Mouse (Mus musculus): ENCODE data around the gene Taok3. TPM values are rescaled to one million over a fixed set of nuclear protein-coding genes. Genes with fewer than 3 reads are reported as not detected.
"Not testable (repeated sequence)": the region's sequence is repeated elsewhere in the genome, so short reads cannot be mapped to it uniquely, and the experiment has no call there.

Taok3 gene
- total RNA-seq, 2 experiments from 2014 or later = 67.6 to 68.7 TPM

DNA sequence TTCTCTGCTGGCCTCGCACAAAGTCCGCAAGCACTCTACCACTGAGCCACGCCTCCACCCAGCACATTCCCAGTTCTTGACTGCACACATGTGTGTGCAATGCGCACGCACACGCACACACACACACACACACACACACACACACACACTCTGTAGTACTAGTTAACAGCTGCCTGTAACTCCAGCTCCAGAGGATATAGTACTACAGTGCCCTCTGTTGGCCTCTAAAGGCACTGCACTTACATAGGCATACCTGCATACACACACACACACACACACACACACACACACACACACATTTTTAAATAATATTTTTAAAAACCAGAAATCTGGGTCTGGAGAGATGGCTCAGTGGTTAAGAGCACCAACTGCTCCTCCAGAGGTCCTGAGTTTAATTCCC is 157.9 kb downstream of the Taok3 start:
- no peak for DNase-seq (ENCODE audit: extremely low spot score in 1 of 2, low spot score in 2 of 2)
- intact Hi-C loops (cut with DNase I) = no loop called here

DNA sequence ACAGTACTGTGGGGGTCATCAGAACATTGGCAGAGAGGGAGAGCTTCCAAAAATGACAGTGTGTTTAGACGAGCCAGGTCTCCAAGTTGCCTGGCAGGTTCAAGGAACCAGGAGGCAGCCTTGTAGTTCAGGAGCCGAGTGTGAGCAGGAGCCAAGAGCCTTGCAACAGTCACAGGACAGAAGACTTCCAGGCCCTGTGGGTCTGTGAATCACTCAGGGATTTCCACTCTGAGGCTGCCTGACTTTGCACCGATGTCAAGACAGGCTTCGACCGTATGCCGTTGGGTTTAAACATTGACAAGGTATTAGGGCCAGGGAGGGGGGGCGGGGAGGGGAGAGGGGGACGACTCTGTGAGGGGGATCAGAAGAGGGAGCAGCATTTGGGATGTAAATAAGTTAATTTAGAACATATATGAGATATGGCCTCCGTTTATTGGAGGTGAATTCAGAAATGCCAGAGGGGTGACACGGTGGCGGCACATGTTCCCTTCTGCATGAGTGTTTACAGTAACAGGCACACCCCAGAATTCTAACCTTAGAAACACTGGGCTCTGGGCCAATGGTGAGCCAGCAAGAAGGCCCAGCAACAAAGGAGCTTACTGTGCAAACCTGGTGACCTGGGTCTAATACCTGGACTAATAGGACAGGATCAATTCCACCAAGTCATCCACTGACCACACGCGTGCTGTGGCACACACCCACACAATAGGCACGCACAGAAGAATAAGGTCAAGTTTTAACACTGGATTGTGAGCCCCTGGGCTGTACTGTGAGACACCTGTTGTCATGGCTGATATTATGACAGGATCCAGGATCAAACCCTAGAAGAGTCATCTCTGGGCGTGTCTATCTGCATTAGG is 159.1 kb downstream of the Taok3 start:
- intact Hi-C loops (cut with DNase I) = no loop called here

DNA sequence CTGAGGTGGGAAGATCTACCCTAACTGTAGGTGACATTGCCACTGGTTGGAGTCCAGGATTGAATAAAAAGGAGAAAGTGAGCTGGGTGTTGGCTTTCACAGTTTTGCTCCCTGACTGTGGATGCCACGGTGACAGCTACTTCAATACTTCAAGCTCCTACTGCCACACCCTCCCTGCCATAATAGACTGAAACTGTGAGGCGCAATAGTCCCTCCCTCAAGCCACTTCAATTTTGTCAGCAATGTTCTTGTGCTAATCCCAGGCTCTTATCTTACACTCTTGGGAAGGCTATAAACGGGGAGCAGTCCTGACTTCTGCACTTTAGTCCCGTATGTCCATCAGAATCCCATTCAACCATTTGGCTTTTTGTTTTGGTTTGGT is 159.7 kb downstream of the Taok3 start:
- intact Hi-C loops (cut with DNase I) = no loop called here
- no peak for DNase-seq (ENCODE audit: extremely low spot score in 1 of 2, low spot score in 2 of 2)

More for the DNA sequence above, 159.1 kb downstream of the Taok3 start:
- DNase-seq (ENCODE audit: extremely low spot score in 1 of 2, low spot score in 2 of 2) = no peak

DNA sequence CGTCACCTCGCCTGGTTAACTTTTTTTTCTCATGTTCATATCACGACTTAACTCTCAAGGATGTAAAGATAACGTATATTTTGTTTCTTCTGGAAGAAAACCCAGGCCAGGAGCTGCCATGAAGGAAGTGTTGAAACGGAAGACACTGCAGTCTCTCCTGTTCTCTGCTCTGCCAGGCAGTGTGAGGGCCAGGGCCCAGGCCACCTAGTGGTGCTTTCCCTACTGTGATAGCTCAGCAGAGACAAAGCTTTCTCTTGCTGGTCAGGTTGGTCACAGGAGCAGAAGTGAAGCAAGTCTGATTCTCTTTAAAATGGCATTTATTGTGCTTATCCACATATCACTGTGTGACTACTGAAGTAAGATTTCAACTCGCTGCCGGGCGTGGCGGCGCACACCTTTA is 161.6 kb downstream of the Taok3 start:
- intact Hi-C loops (cut with DNase I) = no loop called here
- no peak for DNase-seq (ENCODE audit: extremely low spot score in 1 of 2, low spot score in 2 of 2)

DNA sequence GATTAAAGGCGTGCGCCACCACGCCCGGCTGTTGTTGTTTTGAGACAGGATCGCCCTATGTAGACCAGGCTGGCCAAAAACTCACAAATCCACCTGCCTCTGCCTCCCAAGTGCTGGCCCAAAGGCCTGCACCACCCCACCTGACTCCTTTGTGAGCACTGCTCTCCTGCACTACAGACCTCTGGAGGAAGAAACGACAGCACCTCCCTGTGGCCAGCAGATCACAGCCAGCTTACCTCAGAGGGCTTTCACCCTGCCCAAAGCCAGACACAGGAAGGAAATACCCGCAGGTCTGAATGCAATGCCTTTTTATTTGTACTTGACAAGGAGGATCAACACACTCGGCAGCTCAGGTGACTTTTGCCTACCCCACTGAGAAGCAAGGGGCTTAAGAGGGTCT is 162.4 kb downstream of the Taok3 start:
- DNase-seq (ENCODE audit: extremely low spot score in 1 of 2, low spot score in 2 of 2) = no peak
- intact Hi-C loops (cut with DNase I) = no loop called here

DNA sequence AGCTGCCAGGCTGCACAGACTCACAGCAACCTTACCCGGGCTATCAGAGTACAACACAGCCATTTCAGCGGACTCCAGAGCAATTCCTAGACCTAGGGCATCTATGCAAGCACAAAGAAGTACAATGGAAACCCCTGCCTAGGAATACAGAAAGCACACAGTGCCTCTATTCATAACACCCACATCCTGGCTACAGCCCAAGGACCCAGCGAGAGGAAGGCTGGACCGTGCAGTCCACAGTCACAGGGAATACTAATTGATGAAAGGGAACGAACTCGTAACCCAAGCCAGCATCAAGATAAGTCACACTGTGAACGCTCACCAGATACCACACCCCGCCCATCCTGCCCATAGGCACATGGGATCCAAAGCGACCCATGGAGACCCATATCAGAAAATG is 164.1 kb downstream of the Taok3 start:
- no peak for DNase-seq (ENCODE audit: extremely low spot score in 1 of 2, low spot score in 2 of 2)

DNA sequence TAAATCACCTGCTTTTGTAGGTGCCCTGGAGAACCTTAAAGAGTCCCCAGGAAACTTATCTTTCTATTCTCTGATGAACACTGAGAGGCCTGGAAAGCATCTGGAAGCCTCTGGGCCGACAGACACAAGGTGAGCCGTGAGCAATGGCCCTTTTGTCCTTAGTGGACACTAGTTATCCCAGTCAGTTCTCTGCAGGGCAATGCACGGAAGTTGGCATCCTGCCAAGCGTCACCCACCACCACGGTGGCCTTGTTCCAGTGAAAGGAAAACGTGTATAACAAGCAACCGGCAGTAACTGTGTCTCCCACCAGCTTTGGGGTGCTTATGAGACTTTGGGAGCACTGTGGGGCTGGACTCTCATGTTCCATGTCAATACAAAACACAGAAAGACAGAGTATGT is 164.8 kb downstream of the Taok3 start:
- DNase-seq (ENCODE audit: extremely low spot score in 1 of 2, low spot score in 2 of 2) = no peak
- intact Hi-C loops (cut with DNase I) = no loop called here

More for the DNA sequence above, 164.1 kb downstream of the Taok3 start:
- intact Hi-C loops (cut with DNase I) = no loop called here

DNA sequence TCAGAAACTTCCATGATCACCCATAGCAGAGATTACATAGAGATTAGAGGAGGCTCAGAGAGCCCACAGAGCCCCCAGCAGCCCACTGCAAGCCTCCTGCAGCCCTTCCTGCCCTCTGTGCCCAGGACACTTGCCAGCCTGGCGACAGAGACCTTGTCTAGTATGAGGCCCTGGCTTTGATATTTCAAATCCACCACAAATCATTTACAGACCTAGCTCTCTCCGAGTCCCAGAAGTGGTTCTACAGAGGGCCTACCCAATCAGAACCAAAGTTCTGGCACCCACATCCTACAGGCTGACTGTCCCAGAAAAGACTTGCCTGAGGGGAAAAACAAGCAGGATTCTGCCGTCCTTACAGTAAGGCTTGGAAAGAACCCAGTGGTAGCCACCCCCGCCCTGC is 165.3 kb downstream of the Taok3 start:
- DNase-seq (ENCODE audit: extremely low spot score in 1 of 2, low spot score in 2 of 2) = no peak
- intact Hi-C loops (cut with DNase I) = no loop called here

DNA sequence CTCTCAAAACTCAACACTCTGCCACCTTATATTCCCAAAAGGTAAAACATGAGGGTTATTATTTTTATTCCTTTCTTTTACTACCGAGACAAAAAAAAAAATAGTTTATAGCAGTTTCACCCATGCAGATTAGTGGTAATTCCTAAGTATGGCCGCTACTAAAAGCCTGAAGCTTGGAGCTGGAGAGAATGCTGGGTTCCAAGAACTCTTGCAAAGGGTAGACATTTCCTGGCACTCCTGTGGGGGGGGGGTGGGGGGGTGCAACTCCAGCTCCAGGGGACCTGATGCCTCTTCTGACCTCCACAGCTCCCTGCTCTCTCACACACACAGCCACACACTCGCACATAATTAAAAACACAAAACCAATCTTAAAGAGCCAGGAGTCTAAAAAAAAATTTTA is 166.4 kb downstream of the Taok3 start:
- no peak for DNase-seq (ENCODE audit: extremely low spot score in 1 of 2, low spot score in 2 of 2)
- intact Hi-C loops (cut with DNase I) = no loop called here

DNA sequence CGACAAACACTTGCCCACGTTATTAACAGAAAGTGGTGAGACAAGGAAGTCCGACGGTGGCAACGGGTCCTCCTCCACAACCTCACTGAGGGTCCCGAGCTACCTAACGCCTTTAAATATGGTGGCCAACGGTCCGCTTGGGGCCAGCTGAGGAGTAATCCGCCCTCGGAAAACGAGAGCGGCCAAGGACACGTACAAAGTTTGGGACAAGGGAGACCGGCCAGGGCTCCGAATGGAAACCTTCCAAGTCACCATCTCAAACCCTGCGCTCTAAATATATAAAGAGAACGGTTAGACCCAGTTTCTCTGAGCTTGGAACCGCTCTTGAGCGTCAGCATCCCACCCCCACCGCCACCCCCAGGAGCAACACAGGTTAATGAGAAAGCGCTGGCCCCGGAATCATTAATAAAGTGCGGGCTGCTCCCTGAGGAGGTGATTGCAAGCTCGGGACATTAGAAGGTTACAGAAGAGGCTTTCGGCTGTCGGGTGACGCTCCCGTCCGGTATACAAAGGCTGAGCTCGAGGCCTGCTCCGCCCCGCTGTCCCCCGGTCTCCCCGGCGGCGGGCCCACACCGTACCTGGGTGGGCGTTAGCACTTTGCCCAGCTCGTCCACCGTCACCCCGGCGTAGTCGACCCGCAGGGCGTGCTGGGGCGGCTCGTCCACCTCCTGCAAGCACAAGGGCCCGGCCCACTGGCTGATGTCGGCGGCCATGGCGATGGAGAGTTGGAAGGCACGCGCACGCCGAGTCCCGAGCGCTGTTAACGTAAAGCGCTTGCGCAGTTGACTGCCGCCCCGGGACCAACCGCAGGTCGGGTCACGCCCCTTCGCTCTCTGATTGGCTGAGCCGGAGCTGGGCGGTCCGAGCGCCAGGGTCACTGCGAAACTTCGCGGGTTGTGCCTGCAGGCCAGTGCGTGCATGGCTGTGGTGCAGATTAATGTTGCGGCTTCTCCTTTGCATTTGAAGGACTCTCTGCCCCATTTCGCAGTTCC is 167.2 kb downstream of the Taok3 start, which contains the start of gene Pebp1:
Gene Pebp1 (minus strand): TSS at position 795 of the 992 bp plus-strand sequence.
- intact Hi-C loops (cut with DNase I) = no loop called here
- peak; percentile 93 to 98 for DNase-seq (ENCODE audit: extremely low spot score in 1 of 2, low spot score in 2 of 2)

DNA sequence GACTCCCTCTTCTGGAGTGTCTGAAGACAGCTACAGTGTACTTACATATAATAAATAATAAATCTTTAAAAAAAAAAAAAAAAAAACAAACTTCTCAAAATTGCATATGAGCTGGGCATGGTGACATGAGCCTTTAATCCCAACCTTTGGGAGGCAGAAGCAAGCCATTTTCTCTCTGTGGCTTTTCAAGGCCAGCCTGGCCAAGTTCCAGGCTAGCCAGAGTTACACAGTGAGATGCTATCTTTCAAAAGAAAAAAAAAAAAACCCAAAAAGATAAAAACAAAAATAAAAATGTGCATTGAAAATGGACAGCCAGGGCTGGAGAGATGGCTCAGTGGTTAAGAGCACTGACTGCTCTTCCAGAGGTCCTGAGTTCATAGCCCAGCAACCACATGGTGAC is 169.7 kb downstream of the Taok3 start:
- no peak for DNase-seq (ENCODE audit: extremely low spot score in 1 of 2, low spot score in 2 of 2)

DNA sequence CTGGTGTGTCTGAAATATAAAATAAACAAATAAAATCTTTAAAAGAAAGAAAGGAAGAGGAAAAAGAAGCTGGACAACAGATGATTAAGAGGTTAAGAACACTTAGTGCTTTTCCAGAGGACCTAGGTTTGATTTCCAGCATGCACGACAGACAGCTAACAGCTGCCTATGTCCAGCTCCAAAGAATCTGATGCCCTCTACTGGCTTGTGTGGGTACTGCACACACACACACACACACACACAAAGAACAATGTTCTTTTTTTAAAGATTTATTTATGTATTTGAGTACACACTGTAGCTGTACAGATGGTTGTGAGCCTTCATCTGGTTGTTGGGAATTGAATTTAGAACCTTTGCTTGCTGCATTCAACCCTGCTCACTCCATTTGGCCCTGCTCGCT is 170.2 kb downstream of the Taok3 start:
- DNase-seq (ENCODE audit: extremely low spot score in 1 of 2, low spot score in 2 of 2) = no peak
- intact Hi-C loops (cut with DNase I) = no loop called here

More for the DNA sequence above, 169.7 kb downstream of the Taok3 start:
- intact Hi-C loops (cut with DNase I) = no loop called here

DNA sequence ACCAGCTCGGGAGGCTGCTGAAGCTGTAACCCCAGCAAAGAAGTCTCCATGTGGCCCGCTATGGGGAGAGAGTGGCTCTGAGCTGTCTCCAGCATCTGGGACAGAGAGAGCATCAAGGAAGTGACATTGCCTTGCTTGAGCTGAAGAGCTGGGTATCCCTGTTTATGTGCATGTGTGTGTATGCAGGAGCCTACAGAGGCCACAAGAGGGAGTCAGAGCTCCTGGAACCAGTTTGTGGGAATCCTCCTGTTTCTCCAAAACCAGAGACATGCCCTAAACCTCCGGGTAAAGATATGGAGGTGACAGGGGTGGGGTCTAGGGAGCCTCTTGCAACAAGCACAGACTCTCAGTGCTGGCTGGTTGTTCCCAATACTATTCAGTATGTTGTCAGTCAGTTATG is 171.4 kb downstream of the Taok3 start:
- DNase-seq (ENCODE audit: extremely low spot score in 1 of 2, low spot score in 2 of 2) = no peak
- intact Hi-C loops (cut with DNase I) = no loop called here

DNA sequence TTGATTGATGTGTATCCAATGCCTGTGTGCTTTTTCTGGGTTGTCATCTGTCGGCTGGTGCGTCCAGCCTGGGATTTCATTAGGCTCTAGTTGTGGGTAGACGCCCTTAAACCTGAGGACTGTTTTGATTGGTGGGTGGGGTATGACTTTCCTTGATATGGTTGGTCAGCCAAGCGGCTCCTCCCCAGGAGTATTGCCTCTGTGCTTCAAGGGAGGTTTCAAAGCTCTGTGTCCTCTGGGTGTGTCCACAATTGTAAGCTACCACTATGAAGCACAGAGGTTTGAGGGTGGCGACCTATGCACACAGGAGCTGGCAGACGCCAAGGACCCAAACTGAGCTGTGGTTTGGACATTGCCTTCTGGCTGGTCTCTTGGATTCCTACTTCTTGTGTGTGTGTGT is 172.6 kb downstream of the Taok3 start:
- intact Hi-C loops (cut with DNase I) = no loop called here
- DNase-seq (ENCODE audit: extremely low spot score in 1 of 2, low spot score in 2 of 2) = no peak

DNA sequence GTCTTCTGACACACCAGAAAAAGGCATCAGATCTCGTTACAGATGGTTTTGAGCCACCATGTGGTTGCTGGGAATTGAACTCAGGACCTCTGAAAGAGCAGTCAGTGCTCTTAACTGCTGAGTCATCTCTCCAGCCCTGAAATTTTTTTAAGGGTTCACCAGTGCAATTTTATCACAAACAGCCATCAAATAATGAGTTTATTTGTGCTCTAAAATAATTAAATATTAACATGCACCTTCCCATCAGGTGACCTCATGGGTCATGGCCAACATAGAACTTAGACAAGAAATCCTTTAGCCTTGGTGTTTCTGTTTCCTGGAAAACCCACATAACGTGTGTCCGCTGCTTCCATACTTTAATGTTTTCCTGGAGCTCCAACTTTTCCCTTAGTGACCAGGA is 173.8 kb downstream of the Taok3 start:
- intact Hi-C loops (cut with DNase I); DNase-seq (ENCODE audit: extremely low spot score in 1 of 2, low spot score in 2 of 2): not testable (repeated sequence)

DNA sequence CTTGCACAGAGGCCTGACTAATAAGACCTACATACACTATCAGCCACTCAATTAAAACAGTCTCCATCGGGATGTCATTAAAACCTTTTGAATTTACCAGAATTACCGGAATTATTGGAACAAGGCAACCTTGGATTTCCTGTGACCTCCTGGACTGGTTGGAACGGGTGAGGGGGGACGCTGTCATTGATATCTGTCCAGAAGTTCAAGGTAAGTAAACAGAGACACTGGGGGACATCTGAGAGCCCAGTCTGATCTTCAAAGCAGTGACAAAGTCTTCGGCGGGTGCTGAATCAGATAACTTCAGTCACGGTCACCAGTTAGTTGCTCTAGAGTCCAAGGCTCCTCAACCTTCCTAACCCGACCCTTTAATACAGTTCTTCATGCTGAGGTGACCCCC is 175.1 kb downstream of the Taok3 start:
- intact Hi-C loops (cut with DNase I) = no loop called here
- DNase-seq (ENCODE audit: extremely low spot score in 1 of 2, low spot score in 2 of 2) = no peak

DNA sequence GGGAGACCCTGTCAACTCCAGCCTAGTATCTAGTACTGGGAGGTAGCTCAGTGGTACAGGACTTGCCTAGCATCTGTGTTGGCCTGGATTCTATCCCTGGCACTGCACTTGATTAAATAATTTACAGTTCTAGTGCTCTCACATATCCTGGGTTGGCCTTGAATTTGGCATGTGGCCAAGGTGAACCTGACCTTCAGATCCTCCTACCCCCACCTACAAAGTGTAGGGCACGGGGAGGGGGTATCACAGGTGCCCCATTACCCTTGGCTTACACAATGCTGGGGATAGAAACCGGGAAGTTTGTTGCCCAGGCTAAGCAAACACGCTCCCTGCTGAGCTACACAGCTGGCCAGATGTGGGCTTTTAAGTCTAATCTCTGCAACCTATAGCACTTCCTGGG is 183.0 kb downstream of the Taok3 start:
- intact Hi-C loops (cut with DNase I) = loop anchor here (10.0 kb wide), 1 partner anchor 192 kb away; no protein-coding TSS in a partner anchor
- DNase-seq (ENCODE audit: extremely low spot score in 1 of 2, low spot score in 2 of 2) = no peak

DNA sequence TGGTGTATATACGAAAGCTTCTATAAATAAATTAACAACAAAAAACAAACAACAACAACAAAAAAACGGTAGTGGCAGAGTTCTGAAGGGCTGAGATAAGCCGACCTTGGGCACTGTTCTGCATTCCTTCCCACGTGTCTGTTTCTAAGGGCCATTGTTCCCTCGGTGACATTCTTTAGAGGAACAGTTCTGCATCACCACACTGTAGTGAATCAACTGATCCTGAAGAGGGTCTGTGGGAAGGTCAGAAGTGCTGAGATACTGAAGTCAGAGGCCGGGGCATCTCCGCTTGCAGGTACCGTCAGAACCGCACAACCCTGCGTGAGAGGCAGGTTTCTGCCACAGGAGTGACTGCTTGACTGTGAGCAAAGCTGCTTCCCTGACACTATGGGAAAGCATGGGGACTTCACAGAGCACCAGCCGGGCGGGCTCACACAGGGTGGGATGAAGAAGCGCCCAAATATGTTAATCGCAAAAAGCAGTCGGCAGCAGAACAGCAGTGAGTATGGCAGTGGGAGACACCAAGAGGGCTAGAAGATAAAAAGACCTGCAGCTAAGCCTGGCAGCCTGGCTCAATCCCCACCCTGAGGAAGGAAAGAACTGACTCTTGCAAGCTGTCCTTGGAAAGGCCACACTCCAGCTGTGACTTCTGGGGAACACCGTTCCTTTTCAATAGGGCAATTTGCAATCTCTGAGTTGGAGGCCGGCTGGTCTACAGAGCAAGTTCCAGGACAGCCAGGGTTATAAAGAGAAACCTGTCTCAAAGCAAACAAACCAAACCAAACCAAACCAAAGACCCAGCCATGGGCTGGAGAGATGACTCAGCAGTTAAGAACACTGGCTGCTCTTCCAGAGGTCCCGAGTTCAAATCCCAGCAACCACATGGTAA is 184.0 kb downstream of the Taok3 start:
- DNase-seq (ENCODE audit: extremely low spot score in 1 of 2, low spot score in 2 of 2) = no peak
- intact Hi-C loops (cut with DNase I) = loop anchor here (10.0 kb wide), 1 partner anchor 191 kb away; no protein-coding TSS in a partner anchor

DNA sequence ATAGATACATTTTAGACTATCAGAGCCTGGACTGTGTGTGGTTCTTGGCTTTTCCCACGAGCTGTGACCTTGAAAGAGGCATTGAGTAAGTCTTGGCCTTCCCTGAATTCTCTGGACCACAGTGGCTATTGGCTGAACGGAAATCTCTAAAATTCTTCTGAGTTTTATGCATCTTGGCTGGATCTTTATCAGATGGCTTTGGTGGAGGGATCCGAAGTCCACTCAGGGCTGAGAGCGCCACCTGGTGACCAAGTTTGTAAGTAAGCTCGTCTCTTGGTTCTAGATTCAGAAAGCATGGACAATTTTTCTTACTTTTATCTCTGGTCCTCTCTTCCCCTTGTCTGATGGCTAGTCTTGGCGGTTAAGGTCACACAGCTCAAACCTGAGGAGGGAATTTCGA is 185.0 kb downstream of the Taok3 start:
- peak; percentile 63 to 84 for DNase-seq (ENCODE audit: extremely low spot score in 1 of 2, low spot score in 2 of 2)
- intact Hi-C loops (cut with DNase I) = loop anchor here (10.0 kb wide), 1 partner anchor 190 kb away; no protein-coding TSS in a partner anchor

Measured in left cerebral cortex, postnatal 10 days (tissue).